Mouse (Mus musculus): ENCODE data around the gene Ctsg. TPM values are rescaled to one million over a fixed set of nuclear protein-coding genes. Genes with fewer than 3 reads are reported as not detected.
"Not testable (repeated sequence)": the region's sequence is repeated elsewhere in the genome, so short reads cannot be mapped to it uniquely, and the experiment has no call there.

Gene Ctsg
- not detected for polyA plus RNA-seq (2012; fragmentation: generic; extraction: Trizol)
- long read RNA-seq, experiment 1: 0 reads
- long read RNA-seq, experiment 2: 0 reads

DNA sequence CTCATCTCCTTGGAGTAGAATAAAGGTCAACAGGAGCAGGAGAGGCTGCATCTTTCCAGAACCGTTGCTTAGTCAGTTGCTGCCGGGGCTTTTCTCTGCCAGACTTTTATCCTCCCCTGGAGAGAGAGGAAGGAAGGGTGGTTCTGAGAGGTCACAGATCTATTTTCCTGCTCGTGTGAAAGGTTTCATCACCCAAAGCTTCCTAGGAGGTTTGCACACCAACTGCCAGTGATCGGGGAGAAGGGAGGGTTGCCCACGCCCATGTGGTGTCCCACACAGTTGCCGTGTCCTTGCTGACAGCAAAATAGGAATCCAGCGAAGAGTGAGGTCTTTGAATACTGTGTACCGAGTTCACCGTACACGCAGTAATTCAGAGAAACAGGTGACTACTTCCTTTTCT is at the start of gene Ctsg:
Gene Ctsg, minus strand, starts transcription at position 189 of the 400 bp plus-strand sequence.
- peaks cover 4% of the 10 kb centered on the region for H3K27me3 ChIP-seq (ENCODE audit: control insufficient read depth, insufficient read depth, insufficient read length)
- no peaks in the 10 kb centered on the region for H3K36me3 ChIP-seq (ENCODE audit: control insufficient read depth, insufficient read depth)
- no peak within 1 kb of the TSS for H3K4me3 ChIP-seq (ENCODE audit: insufficient read depth, poor library complexity, severe bottlenecking)
- H3K79me2 ChIP-seq (ENCODE audit: control insufficient read depth, insufficient read depth): no peaks in the 10 kb centered on the region
- no peak within 1 kb of the TSS for H3ac ChIP-seq (ENCODE audit: control insufficient read depth, insufficient read length, low read depth)
- TF ChIP-seq MYOD1 (IDR thresholded peaks at IDR 0.05; ENCODE audit: control insufficient read depth, insufficient read length, low read depth): no peak
- no peak for TF ChIP-seq MAX (IDR thresholded peaks at IDR 0.05)
- no peak for TF ChIP-seq USF1 (IDR thresholded peaks at IDR 0.05; ENCODE audit: low read depth)
- TF ChIP-seq FOSL1 (IDR thresholded peaks at IDR 0.05; ENCODE audit: insufficient read depth, low read length, poor library complexity, severe bottlenecking): no peak
- no peak for TF ChIP-seq MYOG (IDR thresholded peaks at IDR 0.05; ENCODE audit: control insufficient read depth, extremely low read depth, insufficient read length)
- no peak for TF ChIP-seq CEBPB (IDR thresholded peaks at IDR 0.05; ENCODE audit: low read depth)
- TF ChIP-seq CTCF (IDR thresholded peaks at IDR 0.05; ENCODE audit: control insufficient read depth, insufficient read depth, insufficient read length): no peak
- no peaks in the 10 kb centered on the region for H3K79me3 ChIP-seq (ENCODE audit: low read depth)

DNA sequence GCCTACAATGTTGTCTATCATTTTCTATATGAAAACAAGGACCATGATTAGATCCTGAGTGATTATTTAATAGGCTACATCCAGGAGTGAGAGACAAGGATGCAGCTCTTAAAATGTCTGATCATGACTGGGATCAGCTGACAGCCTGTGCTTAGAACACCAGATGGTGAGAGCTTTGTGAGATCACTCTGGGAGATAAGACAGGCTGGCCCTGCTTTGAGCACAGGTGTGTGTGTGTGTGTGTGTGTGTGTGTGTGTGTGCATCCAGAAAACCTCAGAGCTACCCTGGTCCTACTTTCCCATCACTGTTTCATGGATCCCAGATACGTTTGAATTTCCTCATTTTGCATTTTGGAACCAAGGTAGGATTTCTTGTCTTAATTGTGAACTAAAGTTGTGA is 31.3 kb upstream of the Ctsg start:
- H3ac ChIP-seq (ENCODE audit: control insufficient read depth, insufficient read length, low read depth); H3K79me2 ChIP-seq (ENCODE audit: control insufficient read depth, insufficient read depth); H3K79me3 ChIP-seq (ENCODE audit: low read depth); H3K36me3 ChIP-seq (ENCODE audit: control insufficient read depth, insufficient read depth); H3K27me3 ChIP-seq (ENCODE audit: control insufficient read depth, insufficient read depth, insufficient read length); H3K4me3 ChIP-seq (ENCODE audit: insufficient read depth, poor library complexity, severe bottlenecking): not testable (repeated sequence)

DNA sequence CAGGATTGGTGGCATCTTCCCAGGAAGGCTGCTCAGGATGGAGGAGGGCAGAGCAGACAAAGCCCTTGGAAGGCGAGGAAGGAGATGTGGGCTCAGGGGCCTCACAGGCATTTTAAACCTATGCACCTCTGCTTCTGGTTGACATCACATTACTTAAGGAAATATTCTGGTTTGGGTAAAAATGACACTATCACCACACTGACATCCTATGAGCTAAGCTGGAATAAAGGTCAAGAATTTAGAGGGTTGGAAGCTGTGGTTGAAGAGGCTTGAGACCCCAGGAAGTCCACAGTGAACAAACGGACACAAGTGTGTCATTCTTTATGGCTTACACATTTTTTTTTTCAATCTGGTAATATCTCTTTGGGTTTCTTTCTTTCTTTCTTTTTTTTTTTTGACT is 30.1 kb upstream of the Ctsg start, which contains the start of gene Gzmd:
Gene Gzmd, minus strand, starts transcription at position 101 of the 400 bp plus-strand sequence.
- not testable (repeated sequence) for H3K4me3 ChIP-seq (ENCODE audit: insufficient read depth, poor library complexity, severe bottlenecking); H3K79me2 ChIP-seq (ENCODE audit: control insufficient read depth, insufficient read depth); H3K79me3 ChIP-seq (ENCODE audit: low read depth); H3ac ChIP-seq (ENCODE audit: control insufficient read depth, insufficient read length, low read depth); H3K36me3 ChIP-seq (ENCODE audit: control insufficient read depth, insufficient read depth); H3K27me3 ChIP-seq (ENCODE audit: control insufficient read depth, insufficient read depth, insufficient read length)

DNA sequence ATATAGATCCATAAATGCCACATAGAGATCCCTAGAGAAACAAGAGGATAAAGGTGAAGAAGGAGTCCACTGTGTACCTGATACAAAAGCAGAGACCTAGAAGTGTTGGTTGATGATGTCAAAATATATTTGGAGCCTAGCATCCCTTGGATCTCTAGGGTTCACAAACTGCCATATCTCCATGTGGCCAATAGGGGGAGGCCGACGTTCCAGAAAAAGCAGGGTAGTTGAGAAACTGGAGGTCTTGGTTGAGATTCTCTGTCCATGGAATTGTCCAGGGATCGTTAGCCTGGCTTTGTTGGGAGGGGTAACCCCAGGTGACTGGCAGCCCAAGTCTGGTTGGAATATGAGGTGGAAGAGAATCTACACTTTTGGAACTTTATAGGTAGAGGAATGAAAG is 26.0 kb upstream of the Ctsg start:
- Histone ChIP-seq H3ac (ENCODE audit: control insufficient read depth, insufficient read length, low read depth) (no peak overlapping the region), H3K27me3 (ENCODE audit: control insufficient read depth, insufficient read depth, insufficient read length) (no peaks in the 10 kb centered on the region), H3K79me2 (ENCODE audit: control insufficient read depth, insufficient read depth) (no peaks in the 10 kb centered on the region), H3K4me3 (ENCODE audit: insufficient read depth, poor library complexity, severe bottlenecking) (no peak overlapping the region), H3K79me3 (ENCODE audit: low read depth) (no peaks in the 10 kb centered on the region), H3K36me3 (ENCODE audit: control insufficient read depth, insufficient read depth) (no peaks in the 10 kb centered on the region)
- TF ChIP-seq FOSL1 (IDR thresholded peaks at IDR 0.05; ENCODE audit: insufficient read depth, low read length, poor library complexity, severe bottlenecking) (no peak), MAX (IDR thresholded peaks at IDR 0.05) (no peak), CTCF (IDR thresholded peaks at IDR 0.05; ENCODE audit: control insufficient read depth, insufficient read depth, insufficient read length) (no peak), MYOD1 (IDR thresholded peaks at IDR 0.05; ENCODE audit: control insufficient read depth, insufficient read length, low read depth) (no peak), MYOG (IDR thresholded peaks at IDR 0.05; ENCODE audit: control insufficient read depth, extremely low read depth, insufficient read length) (no peak), USF1 (IDR thresholded peaks at IDR 0.05; ENCODE audit: low read depth) (no peak), CEBPB (IDR thresholded peaks at IDR 0.05; ENCODE audit: low read depth) (no peak)

DNA sequence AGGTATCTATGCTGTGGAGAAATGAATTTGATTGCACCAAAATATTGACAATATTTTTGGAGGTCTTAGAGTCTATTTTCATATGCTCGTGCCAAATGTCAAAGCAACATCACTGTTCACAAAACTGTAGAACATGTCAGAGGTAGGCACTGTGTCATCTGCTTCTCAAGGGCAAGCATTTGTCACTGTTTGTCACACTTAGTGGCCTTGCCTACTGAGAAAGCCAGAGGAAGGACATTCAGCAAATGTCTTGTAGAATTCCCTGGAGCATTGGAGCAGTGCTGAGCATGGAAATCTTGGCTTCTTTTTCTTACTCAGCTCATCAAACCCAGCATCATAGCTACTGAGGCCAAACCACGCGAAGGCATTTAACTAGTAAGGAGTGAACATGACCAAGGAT is 21.1 kb upstream of the Ctsg start:
- H3K79me3 ChIP-seq (ENCODE audit: low read depth): no peaks in the 10 kb centered on the region
- no peaks in the 10 kb centered on the region for H3K36me3 ChIP-seq (ENCODE audit: control insufficient read depth, insufficient read depth)
- H3K79me2 ChIP-seq (ENCODE audit: control insufficient read depth, insufficient read depth): no peaks in the 10 kb centered on the region
- H3K4me3 ChIP-seq (ENCODE audit: insufficient read depth, poor library complexity, severe bottlenecking): no peak overlapping the region
- TF ChIP-seq USF1 (IDR thresholded peaks at IDR 0.05; ENCODE audit: low read depth) (no peak), MYOG (IDR thresholded peaks at IDR 0.05; ENCODE audit: control insufficient read depth, extremely low read depth, insufficient read length) (no peak), MYOD1 (IDR thresholded peaks at IDR 0.05; ENCODE audit: control insufficient read depth, insufficient read length, low read depth) (no peak), CEBPB (IDR thresholded peaks at IDR 0.05; ENCODE audit: low read depth) (no peak), FOSL1 (IDR thresholded peaks at IDR 0.05; ENCODE audit: insufficient read depth, low read length, poor library complexity, severe bottlenecking) (no peak), MAX (IDR thresholded peaks at IDR 0.05) (no peak), CTCF (IDR thresholded peaks at IDR 0.05; ENCODE audit: control insufficient read depth, insufficient read depth, insufficient read length) (no peak)
- no peaks in the 10 kb centered on the region for H3K27me3 ChIP-seq (ENCODE audit: control insufficient read depth, insufficient read depth, insufficient read length)
- H3ac ChIP-seq (ENCODE audit: control insufficient read depth, insufficient read length, low read depth): no peak overlapping the region

DNA sequence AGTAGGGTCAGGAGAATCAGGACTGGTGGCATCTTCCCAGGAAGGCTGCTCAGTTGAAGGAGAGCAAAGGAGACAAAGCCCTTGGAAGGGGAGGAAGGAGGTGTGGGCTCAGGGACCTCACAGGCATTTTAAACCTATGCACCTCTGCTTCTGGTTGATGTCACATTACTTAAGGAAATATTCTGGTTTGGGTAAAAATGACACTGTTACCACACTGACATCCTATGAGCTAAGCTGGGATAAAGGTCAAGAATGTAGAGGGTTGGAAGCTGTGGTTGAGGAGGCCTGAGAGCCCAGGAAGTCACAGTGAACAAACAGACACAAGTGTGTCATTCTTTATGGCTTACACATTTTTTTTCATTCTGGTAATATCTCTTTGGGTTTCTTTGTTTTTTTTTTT is 18.2 kb upstream of the Ctsg start, which contains the start of gene Gzme:
Gene Gzme, minus strand, starts transcription at position 101 of the 400 bp plus-strand sequence.
- Histone ChIP-seq H3K27me3 (ENCODE audit: control insufficient read depth, insufficient read depth, insufficient read length) (no peaks in the 10 kb centered on the region), H3K36me3 (ENCODE audit: control insufficient read depth, insufficient read depth) (no peaks in the 10 kb centered on the region), H3ac (ENCODE audit: control insufficient read depth, insufficient read length, low read depth) (no peak within 1 kb of the TSS), H3K79me2 (ENCODE audit: control insufficient read depth, insufficient read depth) (no peaks in the 10 kb centered on the region), H3K79me3 (ENCODE audit: low read depth) (no peaks in the 10 kb centered on the region), H3K4me3 (ENCODE audit: insufficient read depth, poor library complexity, severe bottlenecking) (no peak within 1 kb of the TSS)
- no peak for TF ChIP-seq FOSL1 (IDR thresholded peaks at IDR 0.05; ENCODE audit: insufficient read depth, low read length, poor library complexity, severe bottlenecking)
- no peak for TF ChIP-seq MYOD1 (IDR thresholded peaks at IDR 0.05; ENCODE audit: control insufficient read depth, insufficient read length, low read depth)

DNA sequence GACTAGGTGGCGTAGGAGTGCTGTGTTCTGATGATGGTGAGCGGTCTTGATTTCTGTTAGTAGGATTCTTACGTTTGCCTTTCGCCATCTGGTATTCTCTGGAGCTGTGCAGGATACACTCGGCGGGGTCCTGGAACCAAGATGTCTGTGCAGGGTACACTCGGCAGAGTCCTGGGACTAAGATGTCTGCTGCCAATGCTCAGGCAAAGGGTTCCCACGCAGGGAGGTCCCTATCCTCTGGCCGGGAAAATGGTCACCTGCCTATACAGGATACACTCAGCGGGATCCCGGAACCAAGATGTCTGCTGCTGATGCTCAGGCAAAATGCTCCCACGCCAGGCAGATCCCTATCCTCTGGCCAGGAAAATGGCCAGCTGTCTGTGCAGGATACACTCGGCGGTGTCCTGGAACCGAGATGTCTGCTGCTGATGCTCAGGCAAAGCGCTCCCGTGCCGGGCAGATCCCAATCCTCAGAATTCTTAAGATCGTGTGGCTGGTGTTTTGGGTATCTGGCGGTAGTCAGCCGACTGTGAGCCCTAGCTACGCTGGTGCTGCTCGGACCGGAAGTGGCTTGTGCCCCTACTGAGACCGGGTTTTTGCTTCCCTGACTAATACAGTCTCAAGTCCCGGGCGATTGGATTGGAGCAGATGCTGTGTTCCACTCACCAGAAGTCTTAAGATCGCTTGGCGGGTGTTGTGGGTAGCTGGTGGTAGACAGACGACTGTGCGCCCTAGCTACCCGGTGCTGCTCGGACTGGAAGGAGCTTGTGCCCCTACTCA is 13.3 kb upstream of the Ctsg start:
- H3ac ChIP-seq (ENCODE audit: control insufficient read depth, insufficient read length, low read depth); H3K36me3 ChIP-seq (ENCODE audit: control insufficient read depth, insufficient read depth); H3K79me2 ChIP-seq (ENCODE audit: control insufficient read depth, insufficient read depth); H3K79me3 ChIP-seq (ENCODE audit: low read depth); H3K27me3 ChIP-seq (ENCODE audit: control insufficient read depth, insufficient read depth, insufficient read length); H3K4me3 ChIP-seq (ENCODE audit: insufficient read depth, poor library complexity, severe bottlenecking): not testable (repeated sequence)
